Mouse (Mus musculus) lung, postnatal 14 days (tissue): ENCODE data around the gene Gas8.
"Not testable (repeated sequence)": the region's sequence is repeated elsewhere in the genome, so short reads cannot be mapped to it uniquely, and the experiment has no call there.

ENCODE experiments used
- DNase-seq: peaks from one replicate; pipeline ENCODE4 v3.0.0; 2021

The Gas8 gene

GRCm38 (mm10) chr8:123515540-123515897, 3.1 kb upstream of the Gas8 start:
- DNase-seq = no peak

DNA sequence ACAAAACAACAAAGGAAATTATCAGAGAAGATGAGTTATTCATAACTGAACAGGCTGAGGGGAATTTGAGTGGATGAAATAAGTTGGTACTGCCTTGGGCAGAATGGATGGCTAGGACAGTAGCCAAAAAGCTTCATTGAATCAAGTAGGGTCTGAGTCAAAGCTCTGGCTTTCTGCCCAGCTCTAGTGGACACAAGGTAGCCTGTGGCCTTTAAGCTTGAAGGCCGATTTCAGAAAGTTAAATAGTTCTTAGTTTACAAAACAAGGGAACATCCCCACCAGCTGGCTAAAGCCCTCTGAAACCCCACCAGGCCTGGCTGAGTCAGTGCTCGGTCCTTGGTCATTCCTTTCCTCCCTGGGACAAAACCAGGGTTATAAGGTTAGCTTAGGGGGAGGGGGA, 2.0 kb upstream of the Gas8 start:
- no peak for DNase-seq

- no peak for DNase-seq
Measured at GRCm38 (mm10) chr8:123518172-123518571, 462 bp upstream of the Gas8 start.

DNA sequence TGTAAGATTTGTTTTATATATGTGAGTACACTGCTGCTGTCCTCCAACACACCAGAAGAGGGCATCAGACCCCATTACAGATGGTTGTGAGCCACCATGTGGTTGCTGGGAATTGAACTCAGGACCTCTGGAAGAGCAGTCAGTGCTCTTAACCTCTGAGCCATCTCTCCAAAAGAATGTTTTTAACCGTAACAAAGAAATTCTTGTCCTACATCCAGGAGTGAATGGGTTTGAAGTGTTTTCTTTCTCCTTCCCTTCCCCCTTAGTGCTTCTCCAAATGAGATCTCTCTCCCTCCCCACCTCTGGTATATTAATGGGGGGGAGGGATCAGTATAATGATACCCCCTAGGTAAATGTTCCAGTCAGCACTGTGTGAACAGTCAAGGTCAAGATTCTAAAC, 1.4 kb downstream of the Gas8 start:
- not testable (repeated sequence) for DNase-seq

DNA sequence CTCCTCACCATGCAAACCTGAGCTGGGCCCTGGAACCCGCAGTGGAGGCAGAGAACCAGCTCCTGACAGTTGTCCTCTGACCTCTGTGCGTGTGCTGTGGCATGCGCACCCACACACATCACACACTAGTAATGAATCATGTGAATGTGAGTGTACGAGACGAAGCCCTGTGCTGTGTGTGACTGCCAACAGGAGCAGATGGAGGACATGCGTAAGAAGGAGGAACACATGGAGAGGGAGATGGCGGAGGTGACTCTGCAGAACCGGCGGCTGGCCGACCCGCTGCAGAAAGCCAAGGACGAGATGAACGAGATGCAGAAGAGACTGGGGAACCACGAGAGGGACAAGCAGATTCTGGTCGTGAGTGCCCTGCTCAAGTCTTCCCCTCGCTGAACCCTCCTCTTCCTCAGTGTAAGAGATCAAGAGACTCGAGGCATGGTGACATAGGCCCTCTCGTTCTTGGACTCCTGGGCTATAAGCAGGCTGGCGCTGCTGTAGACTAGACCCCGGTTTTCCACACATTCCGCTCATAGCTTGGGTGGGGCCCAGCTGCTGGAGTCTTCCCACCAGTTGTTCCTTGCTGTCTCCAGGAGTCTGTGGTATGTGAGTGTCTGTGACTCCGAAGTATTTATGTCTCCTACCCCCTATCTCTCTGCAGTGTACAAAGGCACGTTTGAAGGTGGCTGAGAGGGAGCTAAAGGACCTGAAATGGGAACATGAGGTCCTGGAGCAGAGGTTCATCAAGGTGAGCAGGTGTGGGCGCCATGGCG, 9.3 kb downstream of the Gas8 start:
- DNase-seq = no peak

DNA sequence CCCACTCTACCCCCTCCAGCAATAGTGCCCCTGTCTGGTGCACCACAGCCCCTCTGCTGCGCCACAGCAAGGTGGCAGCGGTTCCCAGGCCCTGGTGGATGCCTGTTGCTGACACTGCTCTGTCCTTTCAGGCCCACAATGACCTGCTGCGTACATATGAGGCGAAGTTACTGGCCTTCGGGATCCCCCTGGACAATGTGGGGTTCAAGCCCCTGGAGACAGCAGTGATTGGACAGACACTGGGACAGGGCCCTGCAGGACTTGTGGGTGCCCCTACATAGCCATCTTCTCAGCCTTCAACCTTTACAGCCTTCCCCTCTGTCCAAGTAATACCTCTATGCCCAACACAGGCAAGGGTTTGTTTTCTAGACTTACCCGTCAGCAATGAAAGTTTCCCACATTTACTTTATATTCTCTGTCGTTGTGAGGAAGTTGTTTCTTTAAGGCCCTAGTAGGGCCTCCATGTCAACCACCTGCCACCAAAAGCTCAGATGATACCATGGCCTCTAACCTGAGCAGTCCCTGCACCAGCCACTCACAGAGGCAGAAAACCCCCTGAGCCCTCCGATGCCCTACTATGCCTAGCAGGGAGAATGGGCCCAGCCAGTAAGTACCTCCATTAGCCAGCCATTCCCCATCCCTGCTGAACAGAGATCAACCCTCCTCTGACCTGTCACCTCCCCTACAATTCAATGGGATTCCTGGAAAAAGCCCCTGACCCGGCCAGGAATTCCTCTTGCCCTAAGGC, 17.8 kb downstream of the Gas8 start:
- no peak for DNase-seq

DNA sequence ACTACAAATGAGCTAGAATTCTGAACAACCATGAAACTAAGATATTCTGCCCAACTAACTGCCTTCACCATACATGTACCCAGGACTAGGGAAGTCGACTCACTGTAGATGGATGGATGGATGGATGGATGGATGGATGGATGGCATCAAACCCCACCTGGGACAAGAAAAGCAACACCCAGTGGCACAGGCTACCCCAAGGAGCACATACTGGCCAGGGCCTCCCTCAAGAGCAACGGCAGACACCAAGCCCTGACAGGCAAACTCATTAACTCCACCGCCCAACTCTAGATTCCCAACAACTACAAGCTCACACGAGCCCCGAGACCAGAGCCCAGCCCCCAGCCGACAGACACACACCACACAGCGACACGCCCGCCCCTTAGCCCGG, 18.4 kb downstream of the Gas8 start:
- DNase-seq = no peak

- peak; percentile 20 for DNase-seq
Measured at GRCm38 (mm10) chr8:123537641-123538040, 19.0 kb downstream of the Gas8 start.

GRCm38 (mm10) chr8:123564221-123564620, 45.6 kb downstream of the Gas8 start:
- DNase-seq = not testable (repeated sequence)

- DNase-seq = peak; percentile 3
Measured at GRCm38 (mm10) chr8:123575386-123575785, 56.8 kb downstream of the Gas8 start.
